Mouse (Mus musculus) cerebellum, adult (tissue): ENCODE measurements at regions not wholly inside any gene's neighbourhood (a gene's known extent, or its start where the extent isn't known, plus 50 kb on each side); places are given as distances from the start of the nearest gene placed in this dataset.

ENCODE experiments used
- ATAC-seq: cut with Nextera tagmentation; 2 replicates; pipeline ENCODE4 v1.9.2; 2017; ENCODE audit warnings: mild to moderate bottlenecking, moderate library complexity, mixed read lengths; ENCODE audit not compliant: insufficient number of reproducible peaks, low FRiP score, low TSS enrichment

DNA sequence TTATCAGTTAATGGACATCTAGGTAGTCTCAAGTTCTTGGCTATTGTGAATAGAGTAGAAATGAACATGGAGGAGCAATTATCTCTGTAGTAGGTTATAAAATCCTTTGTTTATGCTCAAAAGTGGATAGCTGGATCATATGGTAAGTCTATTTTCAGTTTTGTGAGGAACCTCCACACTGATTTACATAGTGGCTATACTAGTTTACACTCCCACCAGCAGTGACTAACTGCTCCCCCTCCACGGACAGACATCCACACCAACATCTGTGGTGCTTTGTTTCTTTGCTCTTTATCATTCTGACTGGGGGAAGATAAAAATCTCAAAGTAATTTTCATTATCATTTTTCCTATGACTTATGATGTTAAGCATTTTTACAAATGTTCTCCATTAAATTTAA lies 55.1 kb upstream of the Ppfia2 start:
- ATAC-seq = no peak

DNA sequence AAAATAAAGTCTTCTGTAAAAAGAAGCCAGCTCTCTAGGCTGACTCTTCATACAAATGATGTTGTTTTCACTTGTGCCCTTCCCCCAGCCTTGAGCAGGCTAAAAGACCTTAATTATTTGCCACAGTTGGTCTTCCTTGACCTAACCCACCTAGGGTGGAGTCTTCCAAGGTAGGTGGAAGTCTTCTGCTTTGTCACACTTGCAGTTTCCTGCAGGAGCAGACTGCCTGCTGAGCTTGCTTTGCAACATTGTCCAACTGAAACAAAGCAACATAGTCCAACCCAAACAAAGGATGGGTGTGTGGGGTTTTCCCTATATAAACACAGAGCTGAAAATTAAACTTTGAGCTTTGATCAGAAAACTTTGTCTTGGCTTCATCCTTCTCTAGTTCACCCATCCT lies 53.0 kb upstream of the Ppfia2 start:
- ATAC-seq = no peak
